Mouse (Mus musculus) MEL (cell line): ENCODE measurements around the gene Icam1. TPM values are rescaled to one million over a fixed set of nuclear protein-coding genes. Genes with fewer than 3 reads are reported as not detected.
A peak's percentile ranks its signal among the peaks of the same experiment; 100 is the strongest.

Experiments used
- DNase-seq: peaks from one replicate; pipeline ENCODE4 v3.0.0; 2011; ENCODE audit warnings: low read depth, low spot score
- H3K27ac ChIP-seq: 2 replicates; pipeline ENCODE4 v1.5.1; 2012; ENCODE audit warnings: low read depth, mild to moderate bottlenecking, control low read depth, low read length, moderate library complexity; ENCODE audit not compliant: control insufficient read depth
- H3K27me3 ChIP-seq, 2 experiments: fragments of 150-350 bp in 1 of 2; sonication (generic) in 1 of 2; 2 replicates each; pipeline ENCODE4 v1.6.1; 2012; ENCODE audit warnings: low read length in 2 of 2, mild to moderate bottlenecking in 2 of 2, improper control_type of control experiment in 1 of 2, moderate library complexity in 1 of 2; ENCODE audit not compliant: insufficient read depth in 2 of 2, control insufficient read depth in 1 of 2
- H3K36me3 ChIP-seq, 2 experiments: 2 replicates each; pipeline ENCODE4 v1.6.1; 2012 to 2014; ENCODE audit warnings: low read length in 2 of 2, improper control_type of control experiment in 1 of 2, inconsistent platforms in 1 of 2, mild to moderate bottlenecking in 1 of 2; ENCODE audit not compliant: insufficient read depth in 2 of 2, control insufficient read depth in 1 of 2
- H3K4me1 ChIP-seq, 2 experiments: fragments of 150-350 bp in 1 of 2; sonication (generic) in 1 of 2; 2 replicates each; pipeline ENCODE4 v1.6.1; 2012; ENCODE audit warnings: low read length in 2 of 2, improper control_type of control experiment in 1 of 2, mild to moderate bottlenecking in 1 of 2; ENCODE audit not compliant: insufficient read depth in 2 of 2, control insufficient read depth in 1 of 2
- H3K4me3 ChIP-seq, 2 experiments: fragments of 150-350 bp in 1 of 2; sonication (generic) in 1 of 2; 2 replicates each; pipeline ENCODE4 v1.5.1; 2012; ENCODE audit warnings: low read depth in 2 of 2, low read length in 2 of 2, mild to moderate bottlenecking in 2 of 2, moderate library complexity in 2 of 2, control low read depth in 1 of 2, improper control_type of control experiment in 1 of 2; ENCODE audit not compliant: control insufficient read depth in 1 of 2, insufficient read depth in 1 of 2
- H3K79me2 ChIP-seq: 2 replicates; pipeline ENCODE4 v1.6.1; 2012; ENCODE audit warnings: mild to moderate bottlenecking, low read length, moderate library complexity; ENCODE audit not compliant: control insufficient read depth, poor library complexity, insufficient read depth
- H3K9ac ChIP-seq: 2 replicates; pipeline ENCODE4 v1.6.1; 2012; ENCODE audit warnings: low read depth, mild to moderate bottlenecking, control low read depth, low read length, moderate library complexity; ENCODE audit not compliant: control insufficient read depth, poor library complexity, severe bottlenecking
- H3K9me3 ChIP-seq: fragments of 150-350 bp; sonication (generic); replicated peaks from 2 replicates; pipeline ENCODE4 v1.6.1; 2012; ENCODE audit warnings: mild to moderate bottlenecking, low read length, improper control_type of control experiment, moderate library complexity; ENCODE audit not compliant: insufficient read depth
- BHLHE40 ChIP-seq: IDR thresholded peaks from 2 replicates; pipeline ENCODE4 v1.6.1; 2012; ENCODE audit warnings: low read depth, mild to moderate bottlenecking, inconsistent platforms, low read length, improper control_type of control experiment, borderline replicate concordance
- CHD1 ChIP-seq: IDR thresholded peaks from 2 replicates; pipeline ENCODE4 v1.6.1; 2012; ENCODE audit warnings: low read depth, mild to moderate bottlenecking, inconsistent platforms, low read length, improper control_type of control experiment
- CTCF ChIP-seq, 3 experiments: IDR thresholded peaks in 2 of 3; conservative IDR thresholded peaks in 1 of 3; 2 replicates each; pipeline ENCODE4 v1.5.1; 2011 to 2012; ENCODE audit warnings: low read length in 3 of 3, low read depth in 2 of 3, mild to moderate bottlenecking in 2 of 3, improper control_type of control experiment in 1 of 3, inconsistent platforms in 1 of 3, mixed read lengths in 1 of 3, moderate library complexity in 1 of 3; ENCODE audit not compliant: control insufficient read depth in 1 of 3, insufficient read depth in 1 of 3, poor library complexity in 1 of 3, severe bottlenecking in 1 of 3
- E2F4 ChIP-seq: IDR thresholded peaks from 2 replicates; pipeline ENCODE4 v1.6.1; 2011; ENCODE audit warnings: low read depth, low read length, improper control_type of control experiment, borderline replicate concordance
- ELF1 ChIP-seq: IDR thresholded peaks from 2 replicates; pipeline ENCODE4 v1.6.1; 2014; ENCODE audit warnings: low read depth, mild to moderate bottlenecking, inconsistent platforms, low read length, improper control_type of control experiment, moderate library complexity
- ETS1 ChIP-seq: IDR thresholded peaks from 2 replicates; pipeline ENCODE4 v1.6.1; 2012; ENCODE audit warnings: low read depth, mild to moderate bottlenecking, inconsistent platforms, low read length, improper control_type of control experiment, moderate library complexity
- GABPA ChIP-seq: IDR thresholded peaks from 2 replicates; pipeline ENCODE4 v1.6.1; 2012; ENCODE audit warnings: low read depth, mild to moderate bottlenecking, inconsistent platforms, low read length, improper control_type of control experiment, moderate library complexity
- HCFC1 ChIP-seq: IDR thresholded peaks from 2 replicates; pipeline ENCODE4 v1.6.1; 2012; ENCODE audit warnings: low read depth, mild to moderate bottlenecking, inconsistent platforms, low read length, improper control_type of control experiment, moderate library complexity
- KAT2A ChIP-seq: conservative IDR thresholded peaks from 2 replicates; pipeline ENCODE4 v1.6.1; 2012; ENCODE audit warnings: low read depth, low read length, improper control_type of control experiment, inconsistent platforms
- MAZ ChIP-seq: IDR thresholded peaks from 2 replicates; pipeline ENCODE4 v1.6.1; 2012; ENCODE audit warnings: low read depth, mild to moderate bottlenecking, inconsistent platforms, low read length, improper control_type of control experiment
- MEF2A ChIP-seq: IDR thresholded peaks from 2 replicates; pipeline ENCODE4 v1.6.1; 2014; ENCODE audit warnings: low read depth, mild to moderate bottlenecking, inconsistent platforms, low read length, improper control_type of control experiment; ENCODE audit not compliant: poor library complexity, insufficient replicate concordance, severe bottlenecking; ENCODE audit errors: extremely low read depth
- MYB ChIP-seq: IDR thresholded peaks from 2 replicates; pipeline ENCODE4 v1.6.1; 2011; ENCODE audit warnings: mild to moderate bottlenecking, low read depth, low read length, improper control_type of control experiment
- NRF1 ChIP-seq: IDR thresholded peaks from 2 replicates; pipeline ENCODE4 v1.6.1; 2014; ENCODE audit warnings: low read depth, mild to moderate bottlenecking, inconsistent platforms, low read length, improper control_type of control experiment, moderate library complexity; ENCODE audit not compliant: poor library complexity, insufficient read depth, severe bottlenecking
- POLR2A ChIP-seq, 2 experiments: IDR thresholded peaks; 2 replicates each; pipeline ENCODE4 v1.6.1; 2011 to 2012; ENCODE audit warnings: low read length in 2 of 2, mild to moderate bottlenecking in 2 of 2, control low read depth in 1 of 2, improper control_type of control experiment in 1 of 2, low read depth in 1 of 2, moderate library complexity in 1 of 2; ENCODE audit not compliant: control insufficient read depth in 1 of 2, insufficient read depth in 1 of 2, poor library complexity in 1 of 2
- POLR2AphosphoS5 ChIP-seq: IDR thresholded peaks from 2 replicates; pipeline ENCODE4 v1.6.1; 2012; ENCODE audit warnings: low read depth, borderline replicate concordance, mild to moderate bottlenecking, inconsistent platforms, low read length, moderate library complexity, mixed read lengths
- SIN3A ChIP-seq: IDR thresholded peaks from 2 replicates; pipeline ENCODE4 v1.6.1; 2012; ENCODE audit warnings: low read length, improper control_type of control experiment, inconsistent platforms
- TAL1 ChIP-seq: IDR thresholded peaks from 2 replicates; pipeline ENCODE4 v1.6.1; 2012; ENCODE audit warnings: mild to moderate bottlenecking, inconsistent platforms, low read length, moderate library complexity, mixed read lengths
- TCF12 ChIP-seq: IDR thresholded peaks from 2 replicates; pipeline ENCODE4 v1.6.1; 2014; ENCODE audit warnings: low read depth, mild to moderate bottlenecking, inconsistent platforms, low read length, improper control_type of control experiment, moderate library complexity
- UBTF ChIP-seq: IDR thresholded peaks from 2 replicates; pipeline ENCODE4 v1.6.1; 2012; ENCODE audit warnings: low read depth, mild to moderate bottlenecking, inconsistent platforms, low read length, improper control_type of control experiment, moderate library complexity, borderline replicate concordance; ENCODE audit not compliant: insufficient read depth
- USF1 ChIP-seq: IDR thresholded peaks from 2 replicates; pipeline ENCODE4 v1.6.1; 2014; ENCODE audit warnings: low read depth, mild to moderate bottlenecking, inconsistent platforms, low read length, improper control_type of control experiment, moderate library complexity
- ZC3H11A ChIP-seq: IDR thresholded peaks from 2 replicates; pipeline ENCODE4 v1.6.1; 2012; ENCODE audit warnings: low read depth, mild to moderate bottlenecking, inconsistent platforms, low read length, improper control_type of control experiment
- ZNF384 ChIP-seq: IDR thresholded peaks from 2 replicates; pipeline ENCODE4 v1.6.1; 2012; ENCODE audit warnings: low read depth, mild to moderate bottlenecking, inconsistent platforms, low read length, improper control_type of control experiment
- polyA plus RNA-seq, 2 experiments: library from polyadenylated mRNA; stranded (reverse) in 1 of 2; unstranded in 1 of 2; fragments of >175 nt in 1 of 2; fragments of >200 nt in 1 of 2; gene quantifications; 2 replicates each; pipeline versions ENCODE4 v1.2.1 to v1.2.4; 2012; ENCODE audit warnings: low replicate concordance in 2 of 2, low read depth in 1 of 2; ENCODE audit not compliant: insufficient read length in 2 of 2, insufficient read depth in 1 of 2, missing spikeins in 1 of 2
- total RNA-seq: library from RNA; depleted of rRNA; stranded (reverse); fragments of 300-350 nt; gene quantifications from 2 replicates; pipeline ENCODE4 v1.2.3, GENCODE M21; 2012

Icam1 gene
- total and polyA plus RNA-seq, 3 experiments, result 26.0 to 31.0 TPM; not detected in 1

DNA sequence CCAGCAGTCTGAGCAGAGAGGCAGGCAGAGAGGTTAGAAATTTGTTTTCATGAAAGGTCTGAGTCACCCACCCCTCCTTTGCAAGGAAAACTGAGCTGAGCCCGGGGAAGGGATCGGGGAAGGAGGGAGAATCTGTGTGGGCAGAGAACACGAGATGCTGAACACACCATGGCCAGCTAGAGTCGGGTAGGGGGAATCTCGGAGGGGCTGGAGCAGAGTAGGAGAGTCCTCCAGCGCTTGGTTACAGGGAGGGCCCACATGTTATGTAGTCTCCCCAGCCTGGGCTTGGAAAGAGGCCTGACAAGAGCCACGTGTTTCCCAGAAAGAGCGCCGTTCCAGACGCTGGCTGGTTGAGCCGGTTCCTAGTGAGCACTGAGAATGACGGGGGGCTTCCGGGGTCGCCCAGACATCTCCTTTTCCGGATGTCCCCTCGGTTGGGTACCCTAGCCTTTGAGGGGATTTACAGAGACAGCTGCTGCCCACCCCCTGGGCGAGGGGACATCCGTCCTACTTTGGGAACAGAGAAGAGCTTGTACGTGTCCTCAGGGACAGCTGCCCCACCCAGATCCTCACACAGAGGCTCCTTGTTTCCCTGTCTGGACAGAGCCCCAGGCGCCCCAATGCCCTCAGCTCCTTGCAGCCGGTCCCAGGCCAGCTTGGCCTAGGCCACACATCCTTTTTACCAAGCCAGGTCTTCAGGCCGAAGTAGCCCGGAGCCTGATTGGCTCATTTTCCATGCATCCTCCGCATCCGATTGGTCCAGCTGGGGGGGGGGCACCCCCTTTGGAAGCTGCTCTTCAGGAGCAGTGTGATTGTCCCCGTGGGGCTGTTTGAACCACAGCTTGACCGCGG, 43.4 kb upstream of the Icam1 start:
- Histone ChIP-seq H3K27ac (no peak overlapping the region), H3K9ac (no peak overlapping the region)

DNA sequence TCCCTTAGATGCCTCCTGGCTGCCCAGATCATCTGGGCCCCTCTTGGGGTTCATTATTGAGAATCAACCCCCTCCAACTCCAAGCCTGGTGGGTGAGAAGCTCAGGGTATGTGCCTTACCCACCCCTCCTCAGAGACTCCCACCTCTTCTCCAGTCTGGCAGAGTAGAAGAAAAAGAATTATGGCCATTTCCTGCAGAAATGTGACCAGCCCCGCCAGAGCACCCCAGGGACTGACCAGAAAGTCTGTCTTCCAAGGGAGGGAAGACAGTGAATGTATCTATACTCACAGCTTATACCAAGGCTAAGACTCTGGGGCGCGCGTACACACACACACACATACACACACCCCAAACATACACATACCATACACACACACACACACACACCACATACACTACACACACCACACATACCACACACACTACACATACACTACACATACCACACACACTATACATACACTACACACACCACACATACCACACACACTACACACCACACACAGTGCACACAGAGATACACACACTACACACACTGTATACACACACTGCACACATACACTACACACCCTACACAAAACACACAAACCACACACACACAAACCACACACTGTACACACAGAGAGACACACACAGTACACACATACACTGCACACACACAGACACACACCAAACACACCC, 42.6 kb upstream of the Icam1 start:
- Histone ChIP-seq H3K9me3 (no peaks in the 10 kb centered on the region), H3K4me3 (no peak overlapping the region), H3K4me1 (peaks cover 8 to 29% of the 10 kb centered on the region in 2 experiments), H3K27ac (no peak overlapping the region), H3K27me3 (no peaks in the 10 kb centered on the region), H3K79me2 (no peaks in the 10 kb centered on the region; the same call in 1 of the 2 replicates), H3K9ac (no peak overlapping the region), H3K36me3 (peaks cover 0 to 11% of the 10 kb centered on the region in 2 experiments; a peak in 2 of 4 replicates)
- DNase-seq, result no peak
- TF ChIP-seq UBTF (0 out of 2 replicates have a peak, but pooled peaks have one; percentile 33), POLR2A (IDR thresholded peaks at IDR 0.05; ENCODE audit: control insufficient read depth in 1 of 2, insufficient read depth in 1 of 2, low read depth in 1 of 2, low read length in 2 of 2, poor library complexity in 1 of 2) (no peak), MYB (no peak), POLR2AphosphoS5 (peak; percentile 97; the same call in 1 of the 2 replicates), GABPA (no peak), NRF1 (no peak), ZNF384 (no peak), ZC3H11A (no peak), BHLHE40 (no peak)

More for the DNA sequence above, 43.4 kb upstream of the Icam1 start:
- Histone ChIP-seq H3K9me3 (no peaks in the 10 kb centered on the region), H3K79me2 (no peaks in the 10 kb centered on the region; the same call in 1 of the 2 replicates), H3K27me3 (no peaks in the 10 kb centered on the region), H3K36me3 (peaks cover 0 to 11% of the 10 kb centered on the region in 2 experiments; a peak in 2 of 4 replicates), H3K4me3 (no peak overlapping the region), H3K4me1 (peaks cover 8 to 29% of the 10 kb centered on the region in 2 experiments)
- DNase-seq, result no peak
- TF ChIP-seq CHD1 (no peak), NRF1 (no peak), KAT2A (no peak), ETS1 (no peak), ELF1 (no peak), TAL1 (no peak), CTCF (IDR thresholded peaks at IDR 0.05 in 2 of 3, conservative IDR thresholded peaks at IDR 0.05 in 1 of 3; ENCODE audit: control insufficient read depth in 1 of 3, insufficient read depth in 1 of 3, low read depth in 2 of 3, low read length in 3 of 3, poor library complexity in 1 of 3, severe bottlenecking in 1 of 3) (no peak), POLR2A (IDR thresholded peaks at IDR 0.05; ENCODE audit: control insufficient read depth in 1 of 2, insufficient read depth in 1 of 2, low read depth in 1 of 2, low read length in 2 of 2, poor library complexity in 1 of 2) (no peak), E2F4 (no peak), MAZ (no peak), MEF2A (no peak), HCFC1 (no peak), USF1 (no peak), POLR2AphosphoS5 (no peak), TCF12 (no peak), SIN3A (no peak)
